Mouse (Mus musculus): Measurements from ENCODE around the gene Idnk.
"Not testable (repeated sequence)": the region's sequence is repeated elsewhere in the genome, so short reads cannot be mapped to it uniquely, and the experiment has no call there.

Gene Idnk

GRCm38 (mm10) chr13:58157447-58158098 is at the start of gene Idnk:
Gene Idnk, plus strand, starts transcription at chr13:58157649.
- DNase-seq, result peak; percentile 89 to 93

- no peak for DNase-seq
These were observed 46.1 kb upstream of the Idnk start for GRCm38 (mm10) chr13:58111306-58111705.

- no peak for DNase-seq
These were observed 45.3 kb upstream of the Idnk start for GRCm38 (mm10) chr13:58112191-58112590.

GRCm38 (mm10) chr13:58112601-58113041 is 44.8 kb upstream of the Idnk start:
- DNase-seq, result no peak

GRCm38 (mm10) chr13:58113061-58113900 is 44.2 kb upstream of the Idnk start, which contains the start of gene Klhl3:
Gene Klhl3, minus strand, starts transcription at chr13:58113592.
- DNase-seq, result peak; percentile 49 to 63

GRCm38 (mm10) chr13:58115227-58115626 is 42.2 kb upstream of the Idnk start:
- peak; percentile 68 for DNase-seq

- DNase-seq, result no peak
These were observed 40.6 kb upstream of the Idnk start for GRCm38 (mm10) chr13:58116801-58117200.

- DNase-seq, result peak; percentile 66 to 73
These were observed 40.0 kb upstream of the Idnk start for GRCm38 (mm10) chr13:58117318-58118017.

- no peak for DNase-seq
These were observed 34.6 kb upstream of the Idnk start for GRCm38 (mm10) chr13:58122786-58123297.

- no peak for DNase-seq
These were observed 34.1 kb upstream of the Idnk start for GRCm38 (mm10) chr13:58123381-58123780.

- DNase-seq, result no peak
These were observed 33.2 kb upstream of the Idnk start for GRCm38 (mm10) chr13:58124278-58124677.

- DNase-seq, result no peak
These were observed 32.5 kb upstream of the Idnk start for GRCm38 (mm10) chr13:58124989-58125388.

GRCm38 (mm10) chr13:58126126-58126525 is 31.3 kb upstream of the Idnk start:
- peak; percentile 43 to 69 for DNase-seq

GRCm38 (mm10) chr13:58126862-58127765 is 30.3 kb upstream of the Idnk start:
- no peak for DNase-seq

GRCm38 (mm10) chr13:58127766-58128361 is 29.6 kb upstream of the Idnk start:
- peak; percentile 41 to 61 for DNase-seq

- peak; percentile 92 to 94 for DNase-seq
These were observed 29.1 kb upstream of the Idnk start, which contains the start of gene Hnrnpa0 for GRCm38 (mm10) chr13:58128396-58128767. Gene Hnrnpa0, minus strand, starts transcription at chr13:58128556.

GRCm38 (mm10) chr13:58128768-58129671 is 28.4 kb upstream of the Idnk start:
- peak; percentile 97 for DNase-seq

GRCm38 (mm10) chr13:58129687-58130246 is 27.7 kb upstream of the Idnk start:
- no peak for DNase-seq

- DNase-seq, result no peak
These were observed 25.8 kb upstream of the Idnk start for GRCm38 (mm10) chr13:58131692-58132091.

GRCm38 (mm10) chr13:58146603-58147002 is 10.8 kb upstream of the Idnk start:
- DNase-seq, result not testable (repeated sequence)
